Mouse (Mus musculus) kidney, embryonic 14.5 days (tissue): Measurements from ENCODE around the gene Tnfrsf23. TPM values are rescaled to one million over a fixed set of nuclear protein-coding genes. Genes with fewer than 3 reads are reported as not detected.
"Not testable (repeated sequence)": the region's sequence is repeated elsewhere in the genome, so short reads cannot be mapped to it uniquely, and the experiment has no call there.

Experiments used
- ATAC-seq: fragments of 200-750 bp; cut with Nextera tagmentation; 2 replicates; pipeline ENCODE4 v1.8.0; 2017; ENCODE audit warnings: moderate number of reproducible peaks, mild to moderate bottlenecking, moderate TSS enrichment, moderate library complexity; ENCODE audit not compliant: low FRiP score, low TSS enrichment
- H3K27ac ChIP-seq: fragments of 300-500 bp; sonication (generic); 2 replicates; pipeline ENCODE4 v1.5.1; 2014; ENCODE audit warnings: low read depth, mild to moderate bottlenecking, low read length, moderate library complexity, mixed read lengths
- H3K27me3 ChIP-seq: fragments of 300-500 bp; sonication (generic); 2 replicates; pipeline ENCODE4 v1.6.1; 2014; ENCODE audit warnings: mild to moderate bottlenecking, low read length; ENCODE audit not compliant: control insufficient read depth, insufficient read depth
- H3K36me3 ChIP-seq: fragments of 300-500 bp; sonication (generic); 2 replicates; pipeline ENCODE4 v1.6.1; 2014; ENCODE audit warnings: low read length, mixed read lengths; ENCODE audit not compliant: control insufficient read depth, insufficient read depth
- H3K4me1 ChIP-seq: fragments of 300-500 bp; sonication (generic); 2 replicates; pipeline ENCODE4 v1.6.1; 2014; ENCODE audit warnings: low read length, mixed read lengths; ENCODE audit not compliant: control insufficient read depth, insufficient read depth
- H3K4me2 ChIP-seq: fragments of 300-500 bp; sonication (generic); replicated peaks from 2 replicates; pipeline ENCODE4 v1.6.1; 2014; ENCODE audit warnings: low read depth, mild to moderate bottlenecking, low read length
- H3K4me3 ChIP-seq: fragments of 300-500 bp; sonication (generic); 2 replicates; pipeline ENCODE4 v1.5.1; 2014; ENCODE audit warnings: mild to moderate bottlenecking, low read length
- H3K9ac ChIP-seq: fragments of 300-500 bp; sonication (generic); 2 replicates; pipeline ENCODE4 v1.6.1; 2014; ENCODE audit warnings: low read depth, mild to moderate bottlenecking, low read length, moderate library complexity
- H3K9me3 ChIP-seq: fragments of 300-500 bp; sonication (generic); 2 replicates; pipeline ENCODE4 v1.6.1; 2016; ENCODE audit warnings: low read length; ENCODE audit not compliant: control insufficient read depth
- WGBS: fragments of 180-500 bp; shearing (Covaris S2); extraction: QIAGEN DNeasy Blood & Tissue Kit; methylation state at CpG from one replicate; pipeline ENCODE4 v1.1.7; 2014; 5-methylcytosine and 5-hydroxymethylcytosine counted together
- polyA plus RNA-seq: library from polyadenylated mRNA; unstranded; fragments of >200 nt; fragmentation: Nextera tagmentation; extraction: Ambion mirVana; gene quantifications from 2 replicates; pipeline ENCODE4 v1.2.1, GENCODE M21; 2014

Gene Tnfrsf23
- polyA plus RNA-seq, 1 experiment from 2014 or later: 0.84 TPM

- H3K4me1 ChIP-seq: no peaks in the 10 kb centered on the region
- no peak for ATAC-seq
- H3K9me3 ChIP-seq: no peaks in the 10 kb centered on the region
- H3K27me3 ChIP-seq: no peaks in the 10 kb centered on the region
- no peak overlapping the region for H3K4me2 ChIP-seq
- peaks cover 65% of the 10 kb centered on the region for H3K36me3 ChIP-seq
- H3K4me3 ChIP-seq: no peak overlapping the region
- no peak overlapping the region for H3K27ac ChIP-seq
- H3K9ac ChIP-seq: no peak overlapping the region
- WGBS: 81% methylated on average over 4 of the region's 4 CpGs
Observed at GRCm38 (mm10) chr7:143689946-143690345, 4.3 kb upstream of the Tnfrsf23 start.

- Histone ChIP-seq H3K27me3 (no peaks in the 10 kb centered on the region), H3K4me2 (no peak overlapping the region), H3K27ac (no peak overlapping the region), H3K9ac (no peak overlapping the region), H3K9me3 (no peaks in the 10 kb centered on the region), H3K4me1 (no peaks in the 10 kb centered on the region), H3K4me3 (no peak overlapping the region), H3K36me3 (peaks cover 61% of the 10 kb centered on the region)
- WGBS: 84% methylated on average over 7 of the region's 7 CpGs
- no peak for ATAC-seq
Observed at GRCm38 (mm10) chr7:143689481-143689880, 3.8 kb upstream of the Tnfrsf23 start.

GRCm38 (mm10) chr7:143686676-143687075, 1.0 kb upstream of the Tnfrsf23 start:
- not testable (repeated sequence) for H3K27me3 ChIP-seq, H3K4me3 ChIP-seq, ATAC-seq, H3K4me1 ChIP-seq, H3K9ac ChIP-seq, H3K27ac ChIP-seq, H3K9me3 ChIP-seq, H3K4me2 ChIP-seq
- H3K36me3 ChIP-seq: peaks cover 34% of the 10 kb centered on the region
- WGBS: 74% methylated on average over 3 of the region's 3 CpGs

GRCm38 (mm10) chr7:143686191-143686590, 519 bp upstream of the Tnfrsf23 start:
- WGBS: 50% methylated on average over 4 of the region's 4 CpGs
- H3K4me3 ChIP-seq, H3K27me3 ChIP-seq, H3K4me1 ChIP-seq, H3K9me3 ChIP-seq, H3K9ac ChIP-seq, H3K4me2 ChIP-seq, H3K27ac ChIP-seq: not testable (repeated sequence)
- ATAC-seq: peak; percentile 37; the same call in 1 of the 2 replicates
- H3K36me3 ChIP-seq: peaks cover 29% of the 10 kb centered on the region

GRCm38 (mm10) chr7:143684569-143684968, 1.1 kb downstream of the Tnfrsf23 start:
- H3K4me1 ChIP-seq, H3K9ac ChIP-seq, H3K4me2 ChIP-seq, H3K27me3 ChIP-seq, ATAC-seq, H3K27ac ChIP-seq, H3K9me3 ChIP-seq, H3K4me3 ChIP-seq: not testable (repeated sequence)
- 85% methylated on average over 1 of the region's 2 CpGs for WGBS
- peaks cover 16% of the 10 kb centered on the region for H3K36me3 ChIP-seq

GRCm38 (mm10) chr7:143681566-143681965, 4.1 kb downstream of the Tnfrsf23 start:
- Histone ChIP-seq H3K27ac (no peak overlapping the region), H3K4me3 (no peak overlapping the region), H3K9ac (no peak overlapping the region), H3K4me1 (no peaks in the 10 kb centered on the region), H3K27me3 (no peaks in the 10 kb centered on the region), H3K36me3 (no peaks in the 10 kb centered on the region), H3K4me2 (no peak overlapping the region), H3K9me3 (no peaks in the 10 kb centered on the region)
- no peak for ATAC-seq
- 71% methylated on average over 1 of the region's 1 CpGs for WGBS

- not testable (repeated sequence) for H3K36me3 ChIP-seq, H3K9ac ChIP-seq, H3K4me2 ChIP-seq, H3K27ac ChIP-seq, H3K4me1 ChIP-seq, H3K4me3 ChIP-seq, H3K27me3 ChIP-seq, ATAC-seq, H3K9me3 ChIP-seq
- WGBS: 60% methylated on average over 2 of the region's 2 CpGs
Observed at GRCm38 (mm10) chr7:143680836-143681235, 4.8 kb downstream of the Tnfrsf23 start.

GRCm38 (mm10) chr7:143679650-143680049, 6.0 kb downstream of the Tnfrsf23 start:
- H3K9me3 ChIP-seq, H3K36me3 ChIP-seq, ATAC-seq, H3K4me2 ChIP-seq, H3K4me1 ChIP-seq, H3K4me3 ChIP-seq, H3K27me3 ChIP-seq, H3K9ac ChIP-seq, H3K27ac ChIP-seq: not testable (repeated sequence)
- 78% methylated on average over 2 of the region's 2 CpGs for WGBS

- Histone ChIP-seq H3K27ac (no peak overlapping the region), H3K36me3 (no peaks in the 10 kb centered on the region), H3K27me3 (no peaks in the 10 kb centered on the region), H3K4me3 (no peak overlapping the region), H3K9me3 (no peaks in the 10 kb centered on the region), H3K9ac (no peak overlapping the region), H3K4me2 (no peak overlapping the region), H3K4me1 (no peaks in the 10 kb centered on the region)
- ATAC-seq: no peak
Observed at GRCm38 (mm10) chr7:143666427-143667311, 19.0 kb downstream of the Tnfrsf23 start.
